Mouse (Mus musculus) olfactory bulb, adult 2 months (tissue): ENCODE results near the gene Igf1r.

Source experiments
- CTCF ChIP-seq: fragments of 200-500 bp; IDR thresholded peaks from 2 replicates; pipeline ENCODE4 v1.5.1; 2012; ENCODE audit warnings: low read depth, mild to moderate bottlenecking, low read length, moderate library complexity; ENCODE audit not compliant: insufficient read depth
- POLR2A ChIP-seq: fragments of 200-500 bp; IDR thresholded peaks from 2 replicates; pipeline ENCODE4 v1.6.1; 2012; ENCODE audit warnings: mild to moderate bottlenecking, low read depth, low read length, moderate library complexity; ENCODE audit not compliant: insufficient read depth

- TF ChIP-seq CTCF: no peak
- no peak for TF ChIP-seq POLR2A
Measured at GRCm38 (mm10) chr7:68069324-68069723, 116.7 kb downstream of the Igf1r start.
